Mouse (Mus musculus) heart, embryonic 12.5 days (tissue): Measurements from ENCODE around the gene Lzts2. TPM values are rescaled to one million over a fixed set of nuclear protein-coding genes. Genes with fewer than 3 reads are reported as not detected.
A peak's percentile ranks its signal among the peaks of the same experiment; 100 is the strongest.

Source experiments
- ATAC-seq: fragments of 200-750 bp; cut with Nextera tagmentation; 2 replicates; pipeline ENCODE4 v1.8.0; 2017; ENCODE audit warnings: moderate TSS enrichment, moderate library complexity; ENCODE audit not compliant: insufficient number of reproducible peaks, low FRiP score
- H3K27ac ChIP-seq: fragments of 300-500 bp; sonication (generic); 2 replicates; pipeline ENCODE4 v1.5.1; 2016; ENCODE audit warnings: mild to moderate bottlenecking, moderate library complexity; ENCODE audit not compliant: poor library complexity, severe bottlenecking
- H3K27me3 ChIP-seq: fragments of 300-500 bp; sonication (generic); replicated peaks from 2 replicates; pipeline ENCODE4 v1.6.1; 2016; ENCODE audit warnings: mild to moderate bottlenecking, moderate library complexity
- H3K36me3 ChIP-seq: fragments of 300-500 bp; sonication (generic); 2 replicates; pipeline ENCODE4 v1.6.1; 2016; ENCODE audit warnings: mild to moderate bottlenecking, moderate library complexity
- H3K4me1 ChIP-seq: fragments of 300-500 bp; sonication (generic); replicated peaks from 2 replicates; pipeline ENCODE4 v1.6.1; 2016; ENCODE audit warnings: mild to moderate bottlenecking
- H3K4me2 ChIP-seq: fragments of 300-500 bp; sonication (generic); 2 replicates; pipeline ENCODE4 v1.6.1; 2016; ENCODE audit warnings: mild to moderate bottlenecking, moderate library complexity
- H3K4me3 ChIP-seq: fragments of 300-500 bp; sonication (generic); 2 replicates; pipeline ENCODE4 v1.5.1; 2016; ENCODE audit warnings: mild to moderate bottlenecking
- H3K9ac ChIP-seq: fragments of 300-500 bp; sonication (generic); 2 replicates; pipeline ENCODE4 v1.6.1; 2016; ENCODE audit warnings: mild to moderate bottlenecking, moderate library complexity
- H3K9me3 ChIP-seq: fragments of 300-500 bp; sonication (generic); replicated peaks from 2 replicates; pipeline ENCODE4 v1.6.1; 2016; ENCODE audit warnings: mild to moderate bottlenecking, moderate library complexity
- WGBS: fragments of 180-500 bp; shearing (Covaris S2); methylation state at CpG from one replicate; pipeline ENCODE4 v1.1.7; 2016; 5-methylcytosine and 5-hydroxymethylcytosine counted together
- polyA plus RNA-seq: library from polyadenylated mRNA; unstranded; fragments of >200 nt; fragmentation: Nextera tagmentation; extraction: Ambion mirVana; gene quantifications from 2 replicates; pipeline ENCODE4 v1.2.1, GENCODE M21; 2016

Lzts2 gene
- polyA plus RNA-seq, 1 experiment from 2014 or later, result 58.5 TPM

- H3K36me3 ChIP-seq, result no peaks in the 10 kb centered on the region
- H3K9ac ChIP-seq, result no peak overlapping the region
- no peak for ATAC-seq
- no peaks in the 10 kb centered on the region for H3K4me1 ChIP-seq
- no peak overlapping the region for H3K27ac ChIP-seq
- WGBS, result 40% methylated on average over 13 of the region's 13 CpGs
- H3K4me3 ChIP-seq, result no peak overlapping the region
- H3K9me3 ChIP-seq, result no peaks in the 10 kb centered on the region
- peaks cover 95% of the 10 kb centered on the region for H3K27me3 ChIP-seq
- no peak overlapping the region for H3K4me2 ChIP-seq
Observed at GRCm38 (mm10) chr19:45040214-45040613, 26.0 kb downstream of the Lzts2 start.

- ATAC-seq, result no peak
- no peak overlapping the region for H3K9ac ChIP-seq
- no peak overlapping the region for H3K4me3 ChIP-seq
- H3K36me3 ChIP-seq, result 0 out of 2 replicates have a peak, but pooled peaks cover under 1% of the 10 kb centered on the region
- no peaks in the 10 kb centered on the region for H3K9me3 ChIP-seq
- peaks cover 27% of the 10 kb centered on the region for H3K4me1 ChIP-seq
- no peak overlapping the region for H3K27ac ChIP-seq
- WGBS, result 53% methylated on average over 11 of the region's 11 CpGs
- peaks cover 69% of the 10 kb centered on the region for H3K27me3 ChIP-seq
- H3K4me2 ChIP-seq, result no peak overlapping the region
Observed at GRCm38 (mm10) chr19:45044389-45044927, 30.2 kb downstream of the Lzts2 start.

- Histone ChIP-seq H3K27me3 (peaks cover 61% of the 10 kb centered on the region), H3K4me1 (peaks cover 28% of the 10 kb centered on the region), H3K4me3 (no peak overlapping the region), H3K36me3 (peaks cover 6% of the 10 kb centered on the region; the same call in 1 of the 2 replicates), H3K27ac (no peak overlapping the region), H3K9me3 (no peaks in the 10 kb centered on the region), H3K4me2 (no peak overlapping the region), H3K9ac (no peak overlapping the region)
- ATAC-seq, result no peak
- WGBS, result 35% methylated on average over 15 of the region's 15 CpGs
Observed at GRCm38 (mm10) chr19:45045236-45045635, 31.0 kb downstream of the Lzts2 start.

- H3K9ac ChIP-seq, result peak within 1 kb of the TSS; percentile 79; the same call in 1 of the 2 replicates
- H3K4me2 ChIP-seq, result peak within 1 kb of the TSS; percentile 83
- peak within 1 kb of the TSS; percentile 63 for H3K4me3 ChIP-seq
- peaks cover 10% of the 10 kb centered on the region for H3K36me3 ChIP-seq
- whole genome bisulfite sequencing, result 72% methylated on average over 5 of the region's 5 CpGs
- peaks cover 57% of the 10 kb centered on the region for H3K27me3 ChIP-seq
- no peak for ATAC-seq
- H3K4me1 ChIP-seq, result peaks cover 28% of the 10 kb centered on the region
- no peaks in the 10 kb centered on the region for H3K9me3 ChIP-seq
- no peak within 1 kb of the TSS for H3K27ac ChIP-seq
Observed at GRCm38 (mm10) chr19:45045651-45046050, 31.4 kb downstream of the Lzts2 start, which contains the start of gene Pdzd7. Gene Pdzd7, minus strand, starts transcription at chr19:45045717.

- peaks cover 20% of the 10 kb centered on the region for H3K36me3 ChIP-seq
- H3K9me3 ChIP-seq, result no peaks in the 10 kb centered on the region
- ATAC-seq, result peak; percentile 67
- H3K9ac ChIP-seq, result peak overlapping the region; percentile 79
- H3K4me3 ChIP-seq, result peak overlapping the region; percentile 63
- H3K27me3 ChIP-seq, result peaks cover 47% of the 10 kb centered on the region
- 2% methylated on average over 34 of the region's 34 CpGs for WGBS
- H3K27ac ChIP-seq, result 0 out of 2 replicates have a peak overlapping the region, but pooled peaks have one; percentile 93
- peaks cover 28% of the 10 kb centered on the region for H3K4me1 ChIP-seq
- peak overlapping the region; percentile 83 for H3K4me2 ChIP-seq
Observed at GRCm38 (mm10) chr19:45046523-45047321, 32.5 kb downstream of the Lzts2 start.

- Histone ChIP-seq H3K9me3 (no peaks in the 10 kb centered on the region), H3K4me2 (peak within 1 kb of the TSS; percentile 83), H3K4me1 (peaks cover 28% of the 10 kb centered on the region), H3K27me3 (peaks cover 39% of the 10 kb centered on the region), H3K4me3 (peak within 1 kb of the TSS; percentile 63), H3K27ac (peak within 1 kb of the TSS; percentile 93), H3K9ac (peak within 1 kb of the TSS; percentile 79), H3K36me3 (peaks cover 28% of the 10 kb centered on the region)
- ATAC-seq, result peak; percentile 89
- under 1% methylated on average over 26 of the region's 26 CpGs for WGBS
Observed at GRCm38 (mm10) chr19:45047417-45047934, 33.3 kb downstream of the Lzts2 start, which contains the start of gene Sfxn3. Gene Sfxn3, plus strand, starts transcription at chr19:45047503.

GRCm38 (mm10) chr19:45047935-45048643, 33.9 kb downstream of the Lzts2 start:
- Histone ChIP-seq H3K36me3 (peaks cover 34% of the 10 kb centered on the region), H3K4me1 (peaks cover 28% of the 10 kb centered on the region), H3K27ac (peak overlapping the region; percentile 93), H3K9ac (peak overlapping the region; percentile 79), H3K9me3 (no peaks in the 10 kb centered on the region), H3K4me2 (peak overlapping the region; percentile 83), H3K4me3 (peak overlapping the region; percentile 63), H3K27me3 (peaks cover 34% of the 10 kb centered on the region)
- peak; percentile 76 for ATAC-seq
- 28% methylated on average over 11 of the region's 11 CpGs for WGBS

- peaks cover 41% of the 10 kb centered on the region for H3K36me3 ChIP-seq
- ATAC-seq, result no peak
- H3K9me3 ChIP-seq, result no peaks in the 10 kb centered on the region
- peaks cover 27% of the 10 kb centered on the region for H3K27me3 ChIP-seq
- H3K9ac ChIP-seq, result peak overlapping the region; percentile 79
- H3K4me1 ChIP-seq, result peaks cover 28% of the 10 kb centered on the region
- peak overlapping the region; percentile 93 for H3K27ac ChIP-seq
- peak overlapping the region; percentile 63 for H3K4me3 ChIP-seq
- H3K4me2 ChIP-seq, result peak overlapping the region; percentile 83
- WGBS, result 73% methylated on average over 12 of the region's 12 CpGs
Observed at GRCm38 (mm10) chr19:45048644-45049365, 34.6 kb downstream of the Lzts2 start.

- H3K4me2 ChIP-seq, result no peak overlapping the region
- 77% methylated on average over 9 of the region's 9 CpGs for WGBS
Observed at GRCm38 (mm10) chr19:45049523-45049922, 35.3 kb downstream of the Lzts2 start.

GRCm38 (mm10) chr19:45053451-45053850, 39.2 kb downstream of the Lzts2 start:
- H3K36me3 ChIP-seq, result peaks cover 54% of the 10 kb centered on the region
- H3K4me3 ChIP-seq, result no peak overlapping the region
- H3K9ac ChIP-seq, result no peak overlapping the region
- no peak overlapping the region for H3K27ac ChIP-seq
- H3K4me1 ChIP-seq, result peaks cover 27% of the 10 kb centered on the region
- H3K4me2 ChIP-seq, result no peak overlapping the region
- H3K9me3 ChIP-seq, result no peaks in the 10 kb centered on the region
- 84% methylated on average over 8 of the region's 8 CpGs for WGBS
- H3K27me3 ChIP-seq, result no peaks in the 10 kb centered on the region
- ATAC-seq, result no peak

More at GRCm38 (mm10) chr19:45049523-45049922, 35.3 kb downstream of the Lzts2 start:
- peaks cover 28% of the 10 kb centered on the region for H3K4me1 ChIP-seq
- H3K9me3 ChIP-seq, result no peaks in the 10 kb centered on the region
- no peak overlapping the region for H3K27ac ChIP-seq
- H3K4me3 ChIP-seq, result no peak overlapping the region
- H3K9ac ChIP-seq, result no peak overlapping the region
- no peak for ATAC-seq
- H3K27me3 ChIP-seq, result peaks cover 21% of the 10 kb centered on the region
- H3K36me3 ChIP-seq, result peaks cover 45% of the 10 kb centered on the region
